Mouse (Mus musculus): ENCODE measurements at regions not wholly inside any gene's neighbourhood (a gene's known extent, or its start where the extent isn't known, plus 50 kb on each side); places are given as distances from the start of the nearest gene placed in this dataset.

DNA sequence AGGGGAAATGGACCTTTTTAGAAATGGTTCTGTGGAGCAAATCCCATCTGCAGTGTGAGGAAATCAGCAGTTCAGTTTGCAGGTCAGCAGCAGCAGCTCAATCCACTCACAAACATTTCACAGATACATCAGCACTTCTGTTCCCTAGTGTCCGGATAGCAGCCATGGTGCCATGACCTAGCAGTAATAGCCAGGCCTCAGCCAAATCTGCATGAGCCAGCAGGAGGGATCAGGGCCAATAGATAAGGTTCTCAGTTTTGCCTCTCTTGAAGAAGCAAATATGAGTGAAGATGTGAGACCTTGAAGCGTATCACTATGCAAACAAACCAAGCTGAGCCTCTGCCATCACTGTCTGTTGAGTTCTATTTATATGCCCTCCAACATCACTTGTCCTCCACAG lies 380.7 kb upstream of the Chrm3 start:
- DNase-seq: no peak

DNA sequence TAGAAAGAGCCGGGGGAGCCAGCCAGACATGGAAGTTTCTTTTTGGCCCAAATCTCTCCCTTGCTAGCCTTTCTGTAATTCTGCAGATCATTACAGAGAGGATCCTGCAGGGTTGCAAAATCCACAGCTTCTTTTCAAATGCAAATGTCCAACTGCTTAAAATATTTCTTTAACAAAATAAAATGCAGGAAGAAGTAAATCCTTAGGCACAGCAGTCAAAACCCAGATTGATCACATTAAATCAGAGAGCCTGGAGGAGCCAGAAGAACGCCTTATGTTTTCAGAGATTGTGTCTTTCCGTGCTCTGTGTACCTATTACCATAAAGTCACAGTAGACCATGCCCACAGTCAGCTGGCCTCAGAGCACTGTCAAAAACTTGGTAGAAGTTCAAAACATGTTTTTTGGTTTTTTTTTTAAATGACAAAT lies 365.1 kb upstream of the Chrm3 start:
- DNase-seq: no peak

DNA sequence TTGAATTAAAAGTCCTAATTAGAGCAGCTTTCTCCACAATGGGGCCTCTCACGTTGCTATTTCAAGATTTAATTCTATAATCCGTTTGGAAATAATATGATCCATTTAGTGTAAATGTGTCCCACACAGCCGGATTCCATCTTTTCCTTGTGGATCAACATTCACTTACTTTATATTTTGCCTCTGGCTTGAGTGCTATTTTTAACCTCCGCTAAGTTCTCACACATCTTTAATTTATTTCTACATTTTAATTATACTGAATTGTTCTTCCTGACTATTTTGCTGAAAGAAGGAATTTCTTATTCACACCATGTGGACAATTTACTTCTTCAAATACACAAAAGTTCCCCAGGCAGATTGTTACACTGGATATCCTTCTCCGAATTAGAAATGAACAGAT lies 364.7 kb upstream of the Chrm3 start:
- no peak for DNase-seq

DNA sequence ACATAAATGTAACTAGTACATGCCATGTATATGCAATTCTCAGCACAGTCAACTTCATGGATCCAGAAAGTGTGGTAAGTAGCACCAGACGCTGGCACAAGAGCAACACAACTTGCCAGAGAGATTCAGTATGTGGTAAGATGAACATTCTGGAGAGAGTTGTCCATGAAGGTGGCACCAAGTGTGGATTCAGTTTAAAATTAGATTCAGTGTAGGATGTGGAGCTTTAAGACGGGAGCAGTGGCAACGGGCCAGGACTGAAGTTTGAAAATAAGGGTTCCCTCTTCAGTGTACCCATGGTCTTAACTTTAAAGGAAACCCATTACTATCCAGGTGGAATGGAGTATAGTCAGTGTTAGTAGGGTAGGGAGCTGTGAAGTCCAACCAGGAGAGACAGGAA lies 360.0 kb upstream of the Chrm3 start:
- no peak for DNase-seq

DNA sequence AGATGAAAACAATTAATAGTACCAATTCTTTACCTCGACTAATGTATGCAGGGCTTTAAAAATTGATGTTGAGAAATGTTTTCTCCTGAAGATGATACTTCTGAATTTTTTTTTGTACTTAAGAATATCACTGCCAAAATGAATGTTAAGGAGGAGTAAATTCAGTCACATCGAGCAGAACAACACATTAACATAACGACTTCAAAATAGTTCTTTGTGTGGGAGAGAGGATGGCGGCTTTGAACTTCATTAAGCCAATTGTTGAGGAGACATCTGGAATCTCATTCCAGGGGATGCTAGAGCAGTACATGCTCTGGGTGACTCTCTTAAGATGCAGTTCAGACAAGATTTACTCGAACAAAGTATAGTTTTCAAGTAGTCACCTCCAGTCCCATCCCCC lies 350.8 kb upstream of the Chrm3 start:
- DNase-seq: no peak

DNA sequence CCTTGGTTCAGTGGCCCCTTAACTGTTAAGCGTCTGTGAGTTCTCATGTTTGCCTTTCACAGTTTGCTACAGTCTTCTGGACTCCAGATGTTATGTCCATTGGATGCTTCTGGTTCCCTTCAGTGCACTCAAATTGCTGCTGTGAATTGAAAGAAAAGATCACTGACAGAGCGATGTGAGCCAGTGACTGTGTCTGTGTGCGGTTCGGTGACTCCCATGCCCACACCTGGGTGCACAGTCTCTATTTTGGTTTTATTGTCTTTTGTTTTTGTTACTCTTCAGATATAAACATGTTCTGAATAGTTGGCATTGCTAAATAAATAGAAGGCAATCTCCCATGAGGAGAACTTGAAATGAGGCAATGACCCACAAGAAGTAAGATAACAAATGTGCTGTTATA lies 350.3 kb upstream of the Chrm3 start:
- no peak for DNase-seq

DNA sequence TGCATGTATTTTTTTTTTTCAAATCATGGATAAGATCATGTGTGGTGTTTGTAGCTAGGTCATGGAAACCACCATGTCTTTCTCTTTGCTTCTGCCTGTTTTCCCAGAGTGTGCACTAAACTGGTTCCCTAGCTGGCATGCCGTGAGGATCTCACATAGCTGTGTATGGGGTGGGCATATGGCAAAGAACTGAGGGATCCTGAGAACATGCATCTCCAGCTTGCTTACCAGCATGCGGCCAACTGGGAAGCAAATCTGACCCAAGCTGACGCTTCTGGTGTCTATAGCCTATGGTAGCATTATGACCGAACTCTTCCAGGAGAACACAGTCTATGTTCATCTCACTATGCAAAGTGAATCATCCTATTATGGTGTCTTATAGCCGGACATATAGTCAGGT lies 336.5 kb upstream of the Chrm3 start:
- no peak for DNase-seq

DNA sequence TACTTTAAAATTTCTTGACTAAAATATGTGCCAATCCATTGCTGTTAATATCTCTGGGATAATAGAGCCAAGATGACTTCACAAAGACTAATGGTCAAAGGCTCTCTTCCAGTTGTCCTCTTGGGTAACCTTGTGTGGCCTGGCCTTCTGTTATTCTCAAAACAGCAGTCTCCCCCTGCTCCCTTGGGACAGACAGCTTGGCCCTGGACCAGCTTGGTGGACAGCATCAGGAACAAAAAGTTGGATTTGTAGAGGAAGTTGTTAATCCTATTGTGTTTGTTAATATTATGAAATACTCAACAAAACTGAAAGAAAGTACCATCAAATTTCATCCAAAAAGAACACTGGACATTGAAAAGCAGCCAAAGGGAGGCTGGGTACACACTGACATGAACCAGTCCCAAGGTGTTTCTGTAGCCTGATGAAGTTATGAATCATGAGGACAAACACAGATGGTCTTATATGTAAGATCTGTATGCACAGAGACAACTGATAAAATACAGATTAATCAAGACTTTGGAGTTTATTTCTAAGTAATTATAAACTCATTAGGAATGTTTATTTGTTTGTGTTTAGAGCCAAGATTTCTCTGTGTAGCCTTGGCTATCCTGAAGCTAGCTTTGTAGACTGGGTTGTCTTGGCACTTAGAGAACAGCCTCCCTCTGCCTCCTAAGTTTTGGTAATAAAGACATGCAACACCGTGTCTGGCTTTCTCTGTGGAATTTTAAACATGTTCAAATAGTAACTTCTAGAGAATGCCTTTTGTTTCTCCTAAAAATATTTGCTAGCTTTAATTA lies 335.7 kb upstream of the Chrm3 start:
- no peak for DNase-seq

DNA sequence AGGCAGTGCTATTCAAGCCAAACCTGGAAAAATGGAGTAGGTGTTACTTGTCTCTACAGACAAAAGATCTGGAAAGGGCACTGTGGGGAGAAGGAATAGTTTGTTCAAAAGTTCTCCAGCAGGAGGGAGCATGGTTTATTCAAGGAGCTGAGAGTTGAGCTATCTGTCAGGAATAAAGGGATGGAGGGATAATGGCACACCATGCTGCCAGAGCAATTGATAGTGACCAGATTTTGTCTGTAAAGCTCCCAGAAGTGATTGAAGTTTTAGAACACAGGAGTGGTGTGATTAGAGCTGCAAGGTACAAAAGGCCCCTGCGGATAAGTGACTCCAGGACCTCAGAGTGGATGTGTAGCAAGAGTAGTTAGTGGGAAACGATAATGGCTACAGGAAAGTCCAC lies 330.7 kb upstream of the Chrm3 start:
- no peak for DNase-seq

DNA sequence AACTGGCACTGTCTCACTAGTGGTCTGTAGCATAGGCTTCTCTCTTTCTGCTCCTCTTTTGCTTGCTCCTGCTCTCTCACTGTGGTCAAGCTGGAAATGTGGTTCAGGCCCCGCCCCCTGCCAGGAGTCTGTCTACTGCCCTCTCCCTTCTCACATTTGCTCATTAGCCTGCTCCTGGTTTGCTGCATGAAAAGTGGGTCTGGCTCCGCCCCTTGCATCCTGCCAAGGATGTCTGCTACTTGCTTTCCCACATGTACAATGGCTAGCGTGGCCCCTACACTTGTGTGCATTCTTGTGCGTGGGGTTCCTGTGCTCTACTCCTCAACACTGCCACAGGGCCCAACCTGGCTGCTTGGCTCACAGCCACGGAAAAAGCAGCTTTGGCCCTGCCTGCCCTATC lies 326.7 kb upstream of the Chrm3 start:
- no peak for DNase-seq

DNA sequence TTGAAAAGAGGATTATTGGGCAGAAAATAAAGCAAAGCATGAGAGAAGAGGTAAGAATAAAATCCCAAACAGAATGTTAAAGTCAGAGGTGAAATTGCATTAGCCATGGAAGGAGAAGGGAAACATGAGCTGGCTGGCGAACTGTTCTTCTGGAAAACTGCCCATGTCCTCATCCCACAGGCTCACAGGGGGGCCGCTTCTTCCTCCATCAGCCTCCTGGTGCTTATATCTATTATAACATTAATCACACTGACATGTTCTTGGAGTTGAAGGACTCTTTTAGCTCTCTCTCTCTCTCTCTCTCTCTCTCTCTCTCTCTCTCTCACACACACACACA lies 293.4 kb upstream of the Chrm3 start:
- peak; percentile 12 for DNase-seq

DNA sequence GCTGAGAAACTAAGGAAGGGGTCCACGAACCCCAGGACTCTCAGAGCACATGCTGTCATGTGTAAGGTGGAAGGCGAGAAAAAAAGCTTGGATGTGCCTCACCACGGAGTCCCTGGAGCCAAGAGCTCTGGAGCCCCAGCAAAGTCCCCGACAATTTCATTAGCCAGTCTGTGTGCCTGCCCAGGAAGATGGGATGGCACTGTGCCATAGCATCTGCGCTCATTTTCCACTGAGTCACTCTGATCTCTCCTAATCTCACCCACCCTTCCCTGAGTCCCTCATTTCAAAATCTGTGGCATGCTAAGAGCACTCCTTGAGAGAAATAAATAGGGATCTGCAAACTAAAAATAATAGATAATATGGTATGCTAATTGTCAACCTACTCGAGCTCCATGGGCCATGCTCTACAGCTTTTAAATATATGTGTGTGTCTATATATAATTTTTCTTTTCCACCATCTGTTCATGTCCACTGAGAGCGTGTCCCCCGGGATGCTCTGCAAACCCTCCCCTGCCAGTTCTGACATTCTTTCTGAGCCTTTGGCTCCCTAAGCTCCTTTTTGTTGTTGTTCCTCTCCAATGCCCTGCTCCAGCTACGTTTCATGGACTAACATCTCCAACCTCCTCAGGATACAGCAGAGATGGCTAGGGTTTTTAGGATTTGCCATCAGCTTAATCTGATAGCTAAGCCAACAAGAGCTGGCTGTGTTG lies 292.9 kb upstream of the Chrm3 start:
- peak; percentile 46 for DNase-seq

DNA sequence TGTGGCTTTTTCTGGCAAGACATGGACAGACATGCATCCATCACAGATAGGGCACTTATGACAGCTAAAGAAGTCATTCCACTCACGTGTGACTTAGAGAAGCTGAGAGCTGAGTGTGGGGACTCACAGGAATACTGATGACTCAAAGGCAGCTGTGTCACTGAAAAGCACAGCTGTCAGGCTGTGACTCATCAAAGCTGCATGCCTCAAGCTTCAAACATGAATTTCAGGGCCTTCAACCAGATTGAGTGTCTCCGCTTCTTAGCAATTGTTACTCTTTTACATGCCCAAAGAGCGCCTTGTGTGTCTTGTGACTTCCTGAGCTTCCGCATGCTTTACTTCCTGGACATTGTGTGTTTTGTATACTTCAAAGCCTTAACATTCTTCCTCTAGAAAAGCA lies 276.2 kb upstream of the Chrm3 start:
- DNase-seq: no peak

DNA sequence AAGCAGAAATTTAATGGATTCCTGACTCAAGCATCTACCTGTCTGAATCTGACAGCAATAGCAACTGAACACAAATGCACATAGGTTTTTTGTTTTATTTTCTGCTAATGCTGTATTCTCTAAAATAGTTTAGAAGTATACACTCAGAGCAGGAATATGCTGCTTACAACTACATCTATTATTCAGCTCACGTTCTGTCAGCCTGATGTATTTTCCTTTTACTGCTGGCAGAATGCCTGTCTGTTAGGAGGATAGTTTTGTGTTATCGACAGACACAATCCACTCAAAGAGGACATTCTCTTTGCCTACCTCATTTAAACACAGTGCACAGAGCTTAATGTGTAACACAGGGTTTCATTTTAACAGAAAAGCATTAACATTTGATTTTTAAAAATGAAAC lies 269.8 kb upstream of the Chrm3 start:
- no peak for DNase-seq

DNA sequence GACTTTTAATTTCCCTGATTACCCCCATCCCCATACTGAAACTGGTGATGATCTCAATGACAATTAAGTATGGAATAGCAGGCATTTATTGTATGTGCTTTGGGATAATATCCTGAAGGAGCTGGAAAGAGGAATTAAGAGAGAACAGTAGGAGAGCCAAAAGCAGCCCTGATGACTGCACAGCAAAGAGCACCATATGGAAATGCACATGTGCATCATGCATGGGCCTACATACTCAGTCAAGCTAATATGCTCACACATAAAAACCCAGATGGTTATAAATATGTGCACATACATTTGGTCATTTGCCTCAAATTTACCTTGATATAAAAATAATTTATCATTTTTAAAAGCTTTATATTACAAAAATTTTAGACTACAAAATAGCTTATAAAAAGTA lies 259.0 kb upstream of the Chrm3 start:
- no peak for DNase-seq

DNA sequence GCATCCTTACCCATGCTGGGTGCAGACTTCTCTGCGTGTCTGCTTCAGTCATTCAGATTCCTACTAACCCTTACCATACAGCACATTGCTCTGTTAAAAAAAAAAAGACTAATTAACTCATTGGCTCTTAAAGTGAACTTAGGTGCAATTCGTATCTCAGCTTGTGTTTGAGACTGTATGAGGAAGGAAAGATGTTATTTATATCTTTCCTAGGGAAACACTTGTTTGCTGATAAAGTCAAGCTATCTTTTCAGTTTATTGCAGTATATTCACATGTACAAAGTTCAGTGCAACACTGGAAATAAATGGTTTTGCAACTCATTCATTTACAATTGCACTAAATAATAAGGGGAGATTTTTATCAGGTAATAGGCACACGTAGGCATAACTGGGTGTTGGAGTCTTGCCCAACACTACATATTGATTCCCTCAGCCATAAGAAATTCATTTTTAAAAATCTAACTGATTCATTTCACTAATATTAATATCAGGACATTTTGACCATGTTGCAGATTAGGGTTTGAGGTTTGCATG lies 257.8 kb upstream of the Chrm3 start:
- no peak for DNase-seq

DNA sequence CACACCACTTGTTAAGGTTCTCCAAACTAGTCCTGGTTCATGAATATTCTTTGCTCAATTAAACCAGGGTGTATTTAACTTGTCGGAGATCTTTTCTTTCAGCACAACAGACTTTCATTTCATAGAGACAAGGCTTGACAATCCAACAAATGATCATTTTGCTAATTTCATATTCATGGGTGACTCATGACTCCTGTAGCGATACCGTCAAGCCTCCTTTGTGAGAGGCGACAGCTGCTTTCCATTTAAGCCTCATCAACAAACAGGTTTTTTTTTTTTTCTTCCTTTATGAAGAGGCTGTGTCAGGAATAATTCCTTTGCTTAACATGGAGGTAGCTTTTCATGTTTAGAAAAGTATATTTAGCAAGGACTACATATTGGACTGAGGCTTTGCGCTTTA lies 214.3 kb upstream of the Chrm3 start:
- DNase-seq: no peak

DNA sequence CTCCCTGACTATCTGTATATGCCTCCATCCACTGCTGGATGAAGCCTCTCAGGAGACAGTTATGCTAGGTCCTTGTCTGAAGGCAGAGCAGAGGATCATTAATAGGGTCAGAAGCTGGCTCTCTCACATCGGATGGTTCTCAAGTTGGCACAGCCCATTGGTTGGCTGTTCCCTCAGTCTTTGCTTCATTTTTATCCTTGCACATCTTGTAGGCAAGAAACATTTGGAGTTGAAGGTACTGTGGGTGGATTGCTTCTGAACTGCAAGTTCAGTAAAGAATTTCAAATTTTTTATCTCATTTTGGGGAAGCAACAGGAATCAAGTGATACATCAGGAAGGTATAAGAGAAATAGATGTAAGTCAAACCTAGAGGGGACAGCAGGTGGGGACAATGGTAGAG lies 206.2 kb upstream of the Chrm3 start:
- no peak for DNase-seq

DNA sequence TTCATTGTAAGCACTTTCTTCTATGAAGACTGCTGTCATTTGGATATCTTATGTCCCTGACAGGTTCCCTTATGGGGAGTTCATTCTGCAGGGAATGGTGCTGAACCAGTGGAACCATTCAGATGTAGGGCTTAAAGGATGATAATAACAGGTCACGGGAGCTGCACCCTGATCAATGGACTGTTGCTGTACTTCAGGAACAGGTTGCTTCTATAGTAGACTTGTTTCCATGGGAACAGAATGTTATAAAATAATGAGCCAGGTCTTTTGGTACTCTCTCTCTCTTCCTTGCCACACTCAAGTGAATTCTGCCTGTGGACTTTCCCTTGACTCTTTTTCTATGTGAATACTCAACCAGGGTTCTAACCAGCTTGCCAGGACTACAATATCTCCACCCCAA lies 196.9 kb upstream of the Chrm3 start:
- no peak for DNase-seq

DNA sequence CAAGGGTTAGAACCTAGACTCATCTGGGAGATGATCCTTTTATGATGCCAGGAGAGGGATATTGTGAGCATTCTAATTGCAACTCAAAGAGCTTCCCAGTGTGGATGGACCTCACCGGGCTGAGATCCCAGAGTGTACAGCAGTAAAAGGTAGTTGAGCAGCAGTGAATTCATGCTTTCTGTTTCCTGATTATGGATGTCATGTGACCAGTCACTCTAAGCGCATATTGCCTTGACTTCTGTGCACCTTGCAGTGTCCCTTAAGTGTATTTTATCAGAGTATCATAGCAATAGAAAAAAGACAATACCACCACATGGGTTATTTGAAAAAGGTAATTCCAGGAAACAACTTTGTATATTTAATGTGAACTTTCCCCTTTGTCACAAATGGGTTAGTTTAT lies 193.9 kb upstream of the Chrm3 start:
- DNase-seq: no peak

DNA sequence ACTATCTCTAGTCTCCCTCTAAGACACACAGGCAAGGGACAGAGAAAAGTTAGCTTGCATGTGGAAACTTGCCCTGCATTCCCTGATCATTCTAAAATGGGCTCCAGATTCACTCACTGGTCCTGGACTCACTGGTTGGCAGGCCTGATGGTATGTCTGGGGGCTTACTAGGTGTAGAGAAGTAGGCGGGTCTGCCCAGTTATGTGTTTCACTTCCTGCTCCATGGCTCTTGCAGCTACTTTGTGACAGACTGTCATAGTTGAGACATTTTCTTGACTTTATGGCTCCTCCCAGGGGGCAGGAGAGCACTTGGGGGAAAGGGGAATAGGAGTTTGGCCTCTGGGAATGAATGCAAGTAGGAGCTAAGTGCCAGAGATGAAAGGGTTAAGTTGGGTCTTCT lies 182.1 kb upstream of the Chrm3 start:
- no peak for DNase-seq

DNA sequence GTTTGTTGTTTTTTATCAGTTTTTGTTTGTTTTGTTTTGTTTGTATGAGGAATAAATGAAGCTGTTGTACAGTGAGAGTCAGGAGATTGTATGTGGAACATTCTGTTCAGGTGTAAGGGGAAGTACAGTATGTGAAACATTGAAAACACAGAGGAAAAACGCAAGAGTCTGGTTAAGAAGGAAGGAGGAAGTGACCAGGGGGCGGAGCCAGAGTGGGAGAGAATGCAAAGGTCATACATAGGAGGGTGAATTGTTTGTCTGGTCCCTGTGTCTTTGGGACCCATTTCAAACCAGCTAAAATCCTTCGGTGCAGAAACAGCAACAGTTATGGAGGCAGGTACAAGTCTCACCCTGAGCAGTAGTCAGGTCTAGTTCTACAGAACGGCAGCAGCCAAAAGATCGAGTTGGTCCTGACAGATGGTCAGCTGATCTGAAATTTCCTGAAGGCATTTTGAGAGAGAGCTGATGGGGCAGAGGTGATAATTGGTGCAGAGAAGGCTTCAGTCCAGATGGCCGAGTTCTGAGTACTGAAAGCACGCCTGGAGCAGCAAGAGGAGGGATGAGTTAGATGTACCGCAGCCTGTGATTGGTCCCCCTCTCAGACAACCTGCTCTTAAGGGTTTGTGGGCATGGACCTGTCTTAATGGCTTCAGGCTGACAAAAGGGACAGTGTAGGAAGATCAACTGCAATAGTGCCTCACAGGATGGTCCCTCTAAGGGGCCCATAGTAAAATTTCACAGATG lies 179.7 kb upstream of the Chrm3 start:
- DNase-seq: peak; percentile 1

DNA sequence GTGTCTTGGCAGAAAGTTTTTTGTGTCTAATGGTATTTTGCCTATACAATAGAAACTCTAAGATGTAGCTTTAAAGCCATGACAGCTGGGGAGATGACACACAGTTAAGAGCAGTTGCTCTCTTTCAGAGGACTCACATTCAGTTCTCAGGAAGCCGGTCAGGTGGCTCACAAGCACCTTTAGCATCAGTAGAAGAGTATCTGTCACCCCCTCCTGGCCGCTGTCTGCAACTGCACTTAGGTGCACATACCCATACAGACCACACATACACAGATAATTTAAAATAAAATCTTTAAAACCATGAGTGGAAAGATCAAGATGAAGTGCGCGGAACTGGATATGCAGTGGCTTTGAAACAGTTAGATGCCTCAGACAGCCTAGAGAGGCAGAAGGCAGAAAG lies 178.3 kb upstream of the Chrm3 start:
- DNase-seq: no peak

DNA sequence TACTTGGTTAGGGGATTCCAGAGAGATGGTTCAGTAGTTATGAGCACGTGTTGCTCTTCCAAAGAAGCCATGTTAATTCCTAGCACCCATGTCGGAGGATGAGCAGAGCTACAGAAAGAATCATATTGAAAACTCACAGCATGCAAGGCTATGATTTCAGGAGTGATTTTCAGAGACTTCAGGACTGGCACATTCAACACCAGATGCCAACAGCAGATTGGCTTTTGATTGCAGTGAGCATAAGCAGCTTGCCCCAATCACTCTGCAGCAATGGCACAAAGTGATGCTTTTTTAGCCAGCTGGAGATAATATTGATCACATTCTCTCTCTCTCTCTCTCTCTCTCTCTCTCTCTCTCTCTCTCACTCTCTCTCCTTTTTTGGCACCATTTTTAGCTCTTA lies 166.6 kb upstream of the Chrm3 start:
- no peak for DNase-seq
